ENCODE assay signal across 31 mouse cellular contexts in the genomic region with DNA sequence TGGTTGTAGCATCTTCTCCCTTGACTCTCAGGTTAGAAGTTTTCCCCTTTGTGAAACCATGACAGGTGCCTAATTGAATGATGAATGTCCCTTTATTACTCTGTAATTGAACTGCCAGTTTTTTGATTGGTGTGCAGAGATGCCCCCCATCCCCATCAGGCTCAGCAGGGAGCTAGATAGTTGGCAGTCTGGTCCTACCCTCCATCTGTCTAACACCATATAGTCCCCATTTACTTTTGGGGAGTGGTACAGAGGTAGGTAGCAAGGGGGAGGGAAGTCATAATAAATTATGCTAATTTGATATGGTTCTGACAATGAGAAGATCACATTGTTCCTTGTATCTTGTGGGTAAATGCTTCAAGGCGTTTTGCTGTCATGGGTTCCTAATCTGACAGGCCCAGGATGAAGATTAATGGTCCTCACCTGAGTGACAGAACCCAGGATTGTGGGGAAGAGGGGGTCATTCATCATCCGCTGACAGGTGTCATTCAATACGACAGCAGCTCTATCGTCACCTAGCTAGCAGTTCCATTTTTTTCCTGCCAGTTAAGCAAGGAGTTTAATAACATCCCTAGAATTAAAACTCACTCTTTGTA.
DNase-seq lines count a peak whose midpoint lies in the region; ATAC-seq and TF ChIP-seq lines count a peak whose summit lies in the region.
"Had no signal": no experiment of that assay in that cellular context is flagged by ENCODE, and none has a peak within 500 bp of the region (broad histone marks: within the 10 kb centered on the region; RNA-seq: fewer than 3 reads in every experiment).

No protein-coding gene starts in this region.

- intact Hi-C loops in heart, postnatal 10 days (cut with DNase I): no loop called here

- H3K4me1 ChIP-seq in forebrain, embryonic 13.5 days: no peaks in the 10 kb centered on the region
- H3K4me1 ChIP-seq in forebrain, embryonic 12.5 days: no peaks in the 10 kb centered on the region
- H3K4me1 ChIP-seq in forebrain, embryonic 16.5 days (replicated peaks; ENCODE audit: control insufficient read depth, insufficient read depth, low read length): no peaks in the 10 kb centered on the region
- no peaks in the 10 kb centered on the region for H3K4me1 ChIP-seq in hindbrain, embryonic 12.5 days
- H3K4me1 ChIP-seq in hindbrain, postnatal 0 days (ENCODE audit: insufficient read depth, low read length): no peaks in the 10 kb centered on the region
- H3K4me1 ChIP-seq: embryonic facial prominence, embryonic 13.5 days; heart, embryonic 15.5 days; limb, embryonic 10.5 days; limb, embryonic 15.5 days; liver, embryonic 13.5 days; neural tube, embryonic 15.5 days; stomach, embryonic 15.5 days had no signal

- no peak overlapping the region for H3K4me3 ChIP-seq in forebrain, embryonic 13.5 days
- H3K4me3 ChIP-seq in forebrain, embryonic 12.5 days (replicated peaks): no peak overlapping the region
- no peak overlapping the region for H3K4me3 ChIP-seq in forebrain, embryonic 16.5 days (replicated peaks; ENCODE audit: low read length)
- H3K4me3 ChIP-seq in hindbrain, embryonic 12.5 days: no peak overlapping the region
- no peak overlapping the region for H3K4me3 ChIP-seq in hindbrain, postnatal 0 days (ENCODE audit: low read length)
- H3K4me3 ChIP-seq: embryonic facial prominence, embryonic 13.5 days; heart, embryonic 15.5 days; layer of hippocampus, adult 2 months; limb, embryonic 10.5 days; limb, embryonic 15.5 days; liver, embryonic 13.5 days; neural tube, embryonic 15.5 days; stomach, embryonic 15.5 days had no signal

- no peak overlapping the region for H3K4me2 ChIP-seq in forebrain, embryonic 13.5 days
- no peak overlapping the region for H3K4me2 ChIP-seq in forebrain, embryonic 12.5 days
- no peak overlapping the region for H3K4me2 ChIP-seq in forebrain, embryonic 16.5 days (ENCODE audit: low read length)
- H3K4me2 ChIP-seq in hindbrain, embryonic 12.5 days (replicated peaks): no peak overlapping the region
- no peak overlapping the region for H3K4me2 ChIP-seq in hindbrain, postnatal 0 days (ENCODE audit: low read depth, low read length)
- H3K4me2 ChIP-seq: embryonic facial prominence, embryonic 13.5 days; heart, embryonic 15.5 days; limb, embryonic 15.5 days; liver, embryonic 13.5 days; neural tube, embryonic 15.5 days; stomach, embryonic 15.5 days had no signal

- H3K27ac ChIP-seq in forebrain, embryonic 13.5 days: no peak overlapping the region
- H3K27ac ChIP-seq in forebrain, embryonic 12.5 days: no peak overlapping the region
- no peak overlapping the region for H3K27ac ChIP-seq in forebrain, embryonic 16.5 days (ENCODE audit: low read length)
- H3K27ac ChIP-seq in hindbrain, embryonic 12.5 days: no peak overlapping the region
- no peak overlapping the region for H3K27ac ChIP-seq in hindbrain, postnatal 0 days
- H3K27ac ChIP-seq: embryonic facial prominence, embryonic 13.5 days; heart, embryonic 15.5 days; layer of hippocampus, adult 2 months; limb, embryonic 10.5 days; limb, embryonic 15.5 days; liver, embryonic 13.5 days; neural tube, embryonic 15.5 days; stomach, embryonic 15.5 days had no signal

- TF ChIP-seq CTCF in hindbrain, postnatal 0 days (IDR thresholded peaks at IDR 0.05; ENCODE audit: low read depth): no peak

- no peaks in the 10 kb centered on the region for H3K36me3 ChIP-seq in forebrain, embryonic 13.5 days (ENCODE audit: poor library complexity, severe bottlenecking)
- H3K36me3 ChIP-seq in forebrain, embryonic 12.5 days (replicated peaks): no peaks in the 10 kb centered on the region
- H3K36me3 ChIP-seq in forebrain, embryonic 16.5 days (ENCODE audit: control insufficient read depth, insufficient read depth): no peaks in the 10 kb centered on the region
- H3K36me3 ChIP-seq in hindbrain, embryonic 12.5 days: no peaks in the 10 kb centered on the region
- H3K36me3 ChIP-seq in hindbrain, postnatal 0 days (ENCODE audit: insufficient read depth, low read length): no peaks in the 10 kb centered on the region
- H3K36me3 ChIP-seq: embryonic facial prominence, embryonic 13.5 days; heart, embryonic 15.5 days; limb, embryonic 10.5 days; limb, embryonic 15.5 days; liver, embryonic 13.5 days; neural tube, embryonic 15.5 days; stomach, embryonic 15.5 days had no signal

- H3K9me3 ChIP-seq in forebrain, embryonic 13.5 days (replicated peaks): no peaks in the 10 kb centered on the region
- no peaks in the 10 kb centered on the region for H3K9me3 ChIP-seq in forebrain, embryonic 12.5 days
- H3K9me3 ChIP-seq in forebrain, embryonic 16.5 days (ENCODE audit: control insufficient read depth, low read length): no peaks in the 10 kb centered on the region
- H3K9me3 ChIP-seq in hindbrain, embryonic 12.5 days (replicated peaks): no peaks in the 10 kb centered on the region
- H3K9me3 ChIP-seq in hindbrain, postnatal 0 days (ENCODE audit: low read length): no peaks in the 10 kb centered on the region
- H3K9me3 ChIP-seq: embryonic facial prominence, embryonic 13.5 days; heart, embryonic 15.5 days; limb, embryonic 10.5 days; limb, embryonic 15.5 days; liver, embryonic 13.5 days; neural tube, embryonic 15.5 days; stomach, embryonic 15.5 days had no signal

- peak; percentile 30 for DNase-seq in hindbrain, postnatal 0 days (ENCODE audit: low spot score)
- DNase-seq in kidney, adult 18-20 months: no peak
- DNase-seq in heart, postnatal 10 days: no peak
- DNase-seq: adrenal gland, postnatal 10 days; cerebellum, adult 11 months; cerebellum, adult 9-10 months; gastrocnemius, postnatal 10 days; heart, postnatal 36 days; kidney, adult 2 months; kidney, postnatal 36 days; liver, embryonic 13.5 days; lung, adult 18-20 months; lung, postnatal 4 days; midbrain, embryonic 14.5 days; retina, postnatal 1 day; right cerebral cortex, postnatal 25 days; thymus, postnatal 14 days had no signal

- no peaks in the 10 kb centered on the region for H3K27me3 ChIP-seq in forebrain, embryonic 13.5 days
- H3K27me3 ChIP-seq in forebrain, embryonic 12.5 days: no peaks in the 10 kb centered on the region
- no peaks in the 10 kb centered on the region for H3K27me3 ChIP-seq in forebrain, embryonic 16.5 days (replicated peaks; ENCODE audit: control insufficient read depth, insufficient read depth, low read length)
- H3K27me3 ChIP-seq in hindbrain, embryonic 12.5 days: no peaks in the 10 kb centered on the region
- H3K27me3 ChIP-seq in hindbrain, postnatal 0 days (ENCODE audit: insufficient read depth, low read length): no peaks in the 10 kb centered on the region
- H3K27me3 ChIP-seq: embryonic facial prominence, embryonic 13.5 days; heart, embryonic 15.5 days; limb, embryonic 15.5 days; liver, embryonic 13.5 days; neural tube, embryonic 15.5 days; Patski; stomach, embryonic 15.5 days had no signal

- 76% methylated on average over 4 of the region's 4 CpGs for WGBS in forebrain, embryonic 13.5 days
- WGBS in forebrain, embryonic 12.5 days: 81% methylated on average over 4 of the region's 4 CpGs
- WGBS in forebrain, embryonic 16.5 days: 71% methylated on average over 4 of the region's 4 CpGs
- WGBS in hindbrain, embryonic 12.5 days: 57% methylated on average over 4 of the region's 4 CpGs
- WGBS in hindbrain, postnatal 0 days: 51% methylated on average over 4 of the region's 4 CpGs

- no peak overlapping the region for H3K9ac ChIP-seq in forebrain, embryonic 13.5 days
- H3K9ac ChIP-seq in forebrain, embryonic 12.5 days: no peak overlapping the region
- no peak overlapping the region for H3K9ac ChIP-seq in forebrain, embryonic 16.5 days (replicated peaks; ENCODE audit: low read depth, low read length)
- H3K9ac ChIP-seq in hindbrain, embryonic 12.5 days: no peak overlapping the region
- H3K9ac ChIP-seq in hindbrain, postnatal 0 days (replicated peaks; ENCODE audit: low read length): no peak overlapping the region
- H3K9ac ChIP-seq: embryonic facial prominence, embryonic 13.5 days; heart, embryonic 15.5 days; limb, embryonic 15.5 days; liver, embryonic 13.5 days; neural tube, embryonic 15.5 days; stomach, embryonic 15.5 days had no signal

- ATAC-seq in forebrain, embryonic 13.5 days: peak; percentile 33; the same call in 1 of the 2 replicates
- no peak for ATAC-seq in forebrain, embryonic 12.5 days (ENCODE audit: low FRiP score)
- ATAC-seq in forebrain, embryonic 16.5 days: peak; percentile 36
- ATAC-seq in hindbrain, embryonic 12.5 days (ENCODE audit: low FRiP score): peak; percentile 94
- peak; percentile 62 for ATAC-seq in hindbrain, postnatal 0 days
- ATAC-seq: inflammation-experienced regulatory T-cells, adult 6 months; lung, postnatal 0 days; Patski had no signal
